Mouse (Mus musculus): ENCODE results near the gene Tsen34.

Tsen34 gene

DNA sequence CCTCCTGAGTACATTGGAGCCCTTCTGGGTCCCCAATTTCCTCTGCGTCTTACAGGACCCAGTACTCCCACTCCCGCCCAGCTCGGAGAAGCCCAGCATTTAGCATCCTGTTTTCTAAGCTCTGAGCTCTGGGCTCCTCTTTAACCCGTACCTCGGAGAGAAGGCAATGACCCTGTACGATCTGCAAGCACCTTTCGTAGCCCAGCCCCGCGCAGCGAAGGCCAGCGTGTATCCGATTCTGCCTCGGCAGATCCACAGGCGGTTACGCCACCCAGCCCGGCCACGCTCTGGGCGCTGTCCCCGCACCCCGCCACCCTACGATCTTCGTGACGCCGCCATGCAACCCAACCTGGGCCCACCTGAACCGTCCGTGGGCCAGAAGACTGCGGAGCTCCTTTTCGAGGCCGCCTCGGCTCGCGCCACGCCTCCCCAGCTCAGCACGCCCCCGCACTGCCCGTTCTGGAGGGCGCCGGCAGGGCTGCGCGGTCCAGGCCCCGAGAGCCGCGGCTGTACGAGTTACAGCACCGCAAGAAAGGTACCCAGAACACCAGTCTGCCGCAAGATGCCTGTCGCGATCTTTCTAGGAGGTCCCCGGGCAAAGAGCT, at the start of gene Tsen34:
Gene Tsen34 (plus strand): TSS at position 482 of the 605 bp plus-strand sequence.
- DNase-seq (ENCODE audit: low read depth), result no peak

DNA sequence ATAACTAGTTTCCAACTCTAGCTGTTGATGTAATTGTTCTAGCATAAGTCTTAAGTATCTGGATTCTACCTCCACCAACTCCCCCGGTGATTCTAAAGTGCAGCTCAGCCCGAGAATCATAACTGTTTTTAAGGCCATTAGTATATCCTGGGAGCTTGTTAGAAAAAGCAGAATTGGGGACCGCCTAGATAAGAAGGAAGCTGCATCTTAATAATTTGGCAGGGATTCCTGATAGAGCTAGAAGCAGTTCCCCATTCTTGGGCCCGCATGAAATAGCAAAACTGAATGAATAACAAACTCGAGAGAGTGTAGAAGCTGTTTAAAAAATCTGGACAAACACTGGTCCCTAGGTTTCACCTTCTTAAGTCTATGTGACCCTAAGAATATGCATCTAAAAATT, 49.3 kb upstream of the Tsen34 start:
- DNase-seq (ENCODE audit: low read depth), result no peak

DNA sequence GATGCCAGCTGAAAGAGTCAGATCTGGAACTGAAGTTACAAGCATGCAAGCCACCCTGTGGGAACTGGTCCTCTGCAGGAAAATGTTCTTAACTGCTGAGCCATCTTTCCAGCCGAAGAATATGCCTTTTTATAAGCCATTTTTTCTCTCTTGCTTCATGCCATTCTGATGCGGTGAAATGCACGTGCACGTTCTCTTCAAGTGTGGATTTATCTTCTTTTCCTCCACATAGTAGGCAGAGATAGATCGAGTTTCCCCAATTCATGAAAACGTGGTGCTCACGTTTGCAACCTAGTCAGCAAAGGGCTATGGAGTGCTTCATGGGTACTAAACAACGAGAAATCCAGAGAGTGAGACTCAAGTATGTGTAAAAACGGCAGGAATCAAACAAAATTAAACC, 48.8 kb upstream of the Tsen34 start:
- no peak for DNase-seq (ENCODE audit: low read depth)

DNA sequence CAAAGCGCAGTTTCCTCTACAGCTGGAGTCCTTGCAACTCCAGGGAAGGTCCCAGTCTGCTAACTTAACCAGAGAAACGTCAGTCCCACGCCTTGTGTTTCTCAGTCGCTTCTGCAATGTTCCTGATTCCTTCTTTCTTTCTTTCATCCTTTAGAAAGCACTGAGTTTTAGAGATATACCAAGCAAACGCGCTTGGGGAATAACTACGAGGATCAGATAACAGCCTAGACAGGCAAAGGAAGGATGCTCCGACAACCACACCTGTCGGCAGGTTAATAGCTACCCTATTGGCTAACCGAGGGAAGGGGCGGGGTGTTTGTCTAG, 48.4 kb upstream of the Tsen34 start:
- DNase-seq (ENCODE audit: low read depth), result no peak

DNA sequence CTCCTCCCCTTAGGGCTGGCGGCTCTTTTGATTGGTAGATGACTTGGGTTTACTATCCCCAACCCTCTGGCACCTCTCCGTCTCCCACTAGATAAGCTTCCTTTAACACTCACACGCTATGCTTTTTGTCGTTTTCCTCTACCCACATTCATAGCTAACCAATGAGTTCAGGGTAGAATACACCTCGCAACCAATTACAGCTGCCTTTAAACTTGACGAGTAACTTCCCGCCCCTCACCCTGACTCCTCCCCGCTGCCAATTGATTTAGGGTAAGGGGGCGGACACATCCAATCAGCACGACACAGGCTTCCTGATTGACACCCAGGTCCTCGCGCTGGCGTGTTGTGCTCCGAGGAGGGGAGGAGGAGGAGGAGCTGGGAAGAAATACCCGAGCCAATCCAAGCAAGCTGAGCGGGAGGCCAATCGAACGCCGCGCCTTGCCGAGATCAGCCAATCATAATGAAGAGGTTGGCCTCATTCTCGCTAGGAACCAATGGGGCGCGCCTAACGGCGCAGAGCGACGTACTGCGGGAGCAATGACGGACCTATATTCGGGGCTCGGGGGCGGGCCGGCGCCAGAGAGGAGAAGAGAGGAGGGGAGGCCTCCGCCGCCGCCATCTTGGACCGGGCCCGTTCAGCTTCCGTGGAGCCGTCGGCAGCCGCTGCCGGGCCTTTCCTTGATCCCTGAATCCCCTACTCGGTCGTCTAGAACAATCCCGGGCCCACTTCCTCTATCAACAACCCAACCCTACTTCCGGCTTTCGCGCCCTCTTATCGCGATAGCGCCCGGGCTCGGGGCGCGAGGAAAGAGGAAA, 47.8 kb upstream of the Tsen34 start, which contains the start of gene Cnot3:
Gene Cnot3 (plus strand): TSS at position 597 of the 816 bp plus-strand sequence.
- DNase-seq (ENCODE audit: low read depth), result peak; percentile 99

DNA sequence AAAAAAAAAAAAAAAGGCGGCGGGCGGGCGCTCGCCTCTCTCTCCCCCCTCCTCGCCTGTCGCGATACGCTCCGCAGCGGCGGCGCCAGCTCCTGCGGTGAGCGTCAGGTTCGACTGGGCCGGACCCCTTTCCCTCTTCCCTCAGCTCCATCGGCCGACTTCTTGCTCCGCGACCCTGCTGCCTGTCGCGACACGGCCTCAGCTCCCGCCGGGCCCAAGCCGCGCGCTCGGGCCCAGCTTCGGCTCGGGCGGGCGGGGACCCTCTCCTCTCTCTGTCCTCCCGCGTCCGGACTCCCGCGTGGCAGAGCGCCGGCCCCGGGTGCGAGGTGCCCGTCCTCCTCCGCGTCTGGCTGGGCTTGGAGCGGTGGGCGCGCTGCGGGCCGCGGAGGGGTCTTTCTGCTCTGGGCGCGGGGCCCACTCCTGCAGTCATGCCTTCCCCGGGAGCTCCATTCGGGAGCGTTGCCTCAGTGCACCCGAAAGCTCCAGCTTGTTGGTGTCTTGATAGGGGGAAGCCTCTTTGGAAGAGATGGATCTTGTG, 47.1 kb upstream of the Tsen34 start:
- DNase-seq (ENCODE audit: low read depth), result no peak

DNA sequence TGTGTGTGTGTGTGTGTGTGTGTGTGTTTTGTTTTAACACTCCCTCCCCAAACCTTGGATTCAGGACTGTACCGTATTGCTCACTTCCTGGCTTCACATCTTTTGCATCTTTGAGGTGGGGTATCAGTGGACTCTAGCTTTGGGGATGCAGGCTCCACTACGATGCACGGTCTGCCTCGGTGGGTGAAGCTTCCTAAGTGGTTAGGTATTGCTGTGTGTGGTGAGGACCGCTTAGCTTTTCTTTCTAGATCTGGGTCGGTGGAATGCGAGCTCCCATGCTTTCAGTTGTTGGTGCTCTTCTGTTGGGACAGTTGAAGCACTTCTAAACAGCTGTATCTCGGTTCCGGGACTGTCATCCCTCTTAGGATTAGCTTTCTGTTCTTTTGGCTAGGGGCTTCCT, 46.5 kb upstream of the Tsen34 start:
- DNase-seq (ENCODE audit: low read depth), result peak; percentile 33

DNA sequence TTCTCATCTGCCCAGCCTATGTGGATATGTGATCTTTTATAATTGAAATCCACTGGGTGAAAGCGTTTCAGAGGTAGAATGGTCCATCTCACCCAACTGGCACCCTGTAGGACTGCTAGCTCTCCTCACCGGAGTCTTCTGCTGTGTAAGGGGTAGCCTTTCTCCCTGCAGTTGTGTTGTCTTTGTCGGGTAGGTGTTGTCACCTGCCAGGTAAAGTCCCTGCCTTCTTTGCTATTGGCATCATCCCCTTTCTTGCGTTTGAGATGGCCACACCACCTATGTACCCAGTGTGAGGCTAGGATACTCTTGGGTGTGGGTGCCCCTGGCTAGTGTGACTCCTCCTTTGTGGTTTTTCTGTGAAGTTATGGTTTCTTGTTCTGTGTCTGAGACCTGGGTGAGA, 46.0 kb upstream of the Tsen34 start:
- no peak for DNase-seq (ENCODE audit: low read depth)

DNA sequence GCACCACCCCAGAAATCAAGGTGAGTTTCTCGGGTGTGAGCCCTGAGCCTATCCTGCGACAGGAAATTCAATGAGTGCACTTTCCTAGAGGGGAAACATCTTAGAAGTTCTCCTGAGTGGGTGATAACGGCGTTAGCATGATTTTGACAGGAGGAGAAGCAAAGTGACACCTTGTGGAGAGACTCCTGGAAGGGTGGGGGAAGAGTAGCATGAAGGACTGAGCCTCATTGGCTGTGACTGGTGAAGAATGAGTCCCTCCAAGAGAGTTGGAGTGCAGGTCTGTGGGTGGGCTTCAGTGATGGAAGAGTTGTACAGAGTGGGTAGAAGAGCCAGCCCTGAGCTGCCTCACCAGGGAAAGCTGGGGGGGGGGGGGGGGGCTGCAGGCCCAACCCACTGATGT, 35.7 kb upstream of the Tsen34 start:
- no peak for DNase-seq (ENCODE audit: low read depth)

DNA sequence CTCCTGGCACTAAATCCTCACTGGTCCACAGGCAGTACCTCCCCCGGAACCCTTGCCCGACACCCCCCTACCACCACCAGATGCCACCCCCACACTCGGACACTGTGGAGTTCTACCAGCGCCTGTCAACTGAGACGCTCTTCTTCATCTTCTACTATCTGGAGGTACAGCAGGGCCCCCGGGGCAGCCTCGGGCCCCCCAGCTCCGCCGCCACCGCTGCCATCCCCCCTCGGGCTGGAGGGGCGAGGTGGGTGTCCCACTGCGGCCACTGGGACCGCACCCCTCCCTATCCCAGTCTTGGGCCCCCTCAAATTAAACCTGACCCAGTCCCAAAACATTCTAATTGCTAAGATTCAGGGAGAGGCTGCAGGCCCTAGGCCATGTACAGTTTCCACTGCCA, 34.1 kb upstream of the Tsen34 start:
- no peak for DNase-seq (ENCODE audit: low read depth)

DNA sequence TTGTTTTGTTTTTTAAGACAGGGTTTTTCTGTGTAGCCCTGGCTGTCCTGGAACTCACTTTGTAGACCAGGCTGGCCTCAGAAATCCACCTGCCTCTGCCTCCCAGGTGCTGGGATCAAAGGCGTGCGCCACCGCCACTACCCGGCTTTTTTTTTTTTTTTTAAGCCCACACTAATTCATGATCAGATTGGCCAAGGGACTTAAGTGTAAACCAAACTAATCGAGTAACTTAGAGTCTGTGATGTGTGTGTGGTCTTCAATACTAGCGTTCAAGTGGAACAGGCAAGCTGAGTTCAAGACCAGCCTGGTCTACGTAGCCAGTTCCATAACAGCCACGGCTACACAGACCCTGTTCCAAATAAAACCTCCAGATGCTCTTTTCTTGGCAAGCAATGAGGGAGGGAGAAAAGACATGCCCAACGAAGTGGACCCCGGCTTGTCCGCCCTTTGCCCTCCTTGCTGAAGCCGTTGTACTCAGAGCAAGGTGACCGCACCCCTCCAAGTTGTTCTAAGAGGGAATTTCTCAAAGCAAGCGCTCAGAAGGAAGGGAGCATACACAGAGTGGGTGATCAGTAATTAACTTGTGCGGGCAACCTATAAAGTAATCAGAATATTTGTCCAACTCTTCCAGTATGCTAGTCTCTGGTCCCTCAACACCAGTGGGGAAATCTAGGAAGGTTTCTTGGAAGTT, 28.0 kb upstream of the Tsen34 start:
- peak; percentile 41 for DNase-seq (ENCODE audit: low read depth)

DNA sequence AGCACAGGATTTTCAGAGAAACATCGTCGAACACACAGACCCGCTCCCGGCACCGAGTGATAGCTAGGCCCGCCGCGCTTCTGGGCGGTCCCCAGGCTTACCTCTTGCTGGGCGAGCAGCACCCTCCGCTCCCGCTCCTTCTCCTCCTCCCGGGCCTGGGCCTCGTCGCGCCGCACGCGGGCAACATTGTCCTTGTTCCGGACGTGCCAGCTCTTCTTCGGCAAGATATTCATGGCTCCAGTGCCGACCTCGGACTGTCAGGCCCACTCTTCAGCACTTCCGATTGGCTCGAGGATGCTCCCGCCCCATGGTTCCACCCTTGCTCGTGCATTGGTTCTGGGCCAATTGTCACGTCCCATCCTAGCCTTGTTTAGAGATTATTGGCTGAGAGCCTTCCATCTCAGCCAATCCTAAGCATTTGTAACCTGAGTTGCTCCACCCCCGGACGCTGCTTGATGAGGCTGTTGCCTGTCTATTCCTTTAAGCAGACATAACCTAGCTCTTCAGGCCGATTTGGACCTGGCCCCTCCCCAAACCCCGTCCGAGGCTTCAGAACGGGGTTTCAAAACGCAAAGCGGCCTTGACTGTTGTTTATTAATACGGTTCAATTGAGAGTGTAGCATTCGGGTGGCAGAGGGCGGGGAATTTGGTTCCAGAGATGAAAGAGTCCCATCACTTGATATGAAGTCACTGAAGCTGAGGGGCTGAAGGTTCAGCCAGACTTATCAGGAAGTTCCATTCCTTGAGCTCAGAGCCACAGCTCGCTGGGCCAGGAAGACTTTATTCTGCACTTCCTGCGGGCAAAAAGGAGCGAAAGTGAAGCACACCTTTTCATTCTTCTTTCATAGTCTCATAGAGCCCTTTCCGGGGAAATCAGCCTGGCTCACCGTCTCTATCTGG, 27.2 kb upstream of the Tsen34 start, which contains the start of gene Leng1:
Gene Leng1 (minus strand): TSS at position 626 of the 900 bp plus-strand sequence.
- DNase-seq (ENCODE audit: low read depth), result peak; percentile 100

DNA sequence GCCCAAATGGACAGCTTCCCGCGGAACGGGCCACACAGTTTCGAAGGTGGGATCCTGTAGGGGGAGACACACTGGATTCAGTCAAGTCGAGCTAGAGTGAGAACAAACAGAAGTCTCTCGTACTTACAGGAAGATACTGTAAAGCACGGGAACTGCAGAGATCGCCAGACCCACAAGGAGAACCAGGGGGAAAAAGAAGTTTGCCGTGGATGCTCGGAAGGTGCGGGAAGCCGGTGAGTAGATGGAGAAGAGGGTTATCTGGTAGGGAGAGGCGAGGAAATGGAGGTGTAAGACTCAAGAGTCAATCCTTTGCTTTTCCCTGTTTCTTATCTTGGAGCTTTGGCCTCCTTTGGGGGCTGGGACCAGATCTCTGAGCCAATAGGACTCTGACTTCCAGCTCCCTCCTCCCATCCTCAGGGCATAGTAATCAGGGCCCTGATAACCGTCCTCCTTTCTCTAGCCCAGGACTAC, 25.7 kb upstream of the Tsen34 start:
- DNase-seq (ENCODE audit: low read depth), result no peak

DNA sequence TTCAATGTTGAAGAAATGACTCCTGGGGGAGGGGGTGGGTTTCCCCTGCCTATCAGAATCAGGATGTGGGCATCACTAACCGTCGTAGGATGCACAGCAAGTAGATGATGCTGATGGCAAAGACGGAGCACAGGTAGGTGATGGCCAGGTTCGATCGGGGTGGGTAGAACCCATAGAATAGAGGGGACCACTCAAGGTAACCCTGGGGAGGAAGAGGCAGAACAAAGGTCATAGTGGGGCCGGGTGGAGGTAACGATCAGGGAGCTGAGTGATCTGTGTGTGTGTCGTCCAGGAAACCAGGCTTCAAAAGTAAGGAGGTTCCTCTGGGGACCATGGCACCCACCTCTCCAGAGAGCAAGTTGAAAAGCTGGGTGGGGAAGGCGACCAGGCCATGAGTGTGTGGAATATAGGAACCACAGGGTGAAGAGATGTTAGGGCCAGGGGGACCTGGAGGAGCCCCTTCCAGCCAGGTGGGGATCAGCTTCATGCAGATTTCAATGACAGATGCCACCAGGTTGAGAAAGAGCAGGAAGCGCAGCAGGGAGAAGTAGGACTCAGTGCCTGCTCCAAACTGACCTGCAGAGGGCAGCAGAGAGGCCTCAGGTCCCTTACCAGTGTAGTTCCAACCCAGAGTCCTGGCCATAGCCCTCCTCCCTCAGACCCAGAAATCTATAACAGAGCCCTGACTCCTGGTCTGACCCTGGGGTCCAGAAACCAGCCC, 18.0 kb upstream of the Tsen34 start:
- peak; percentile 91 for DNase-seq (ENCODE audit: low read depth)

DNA sequence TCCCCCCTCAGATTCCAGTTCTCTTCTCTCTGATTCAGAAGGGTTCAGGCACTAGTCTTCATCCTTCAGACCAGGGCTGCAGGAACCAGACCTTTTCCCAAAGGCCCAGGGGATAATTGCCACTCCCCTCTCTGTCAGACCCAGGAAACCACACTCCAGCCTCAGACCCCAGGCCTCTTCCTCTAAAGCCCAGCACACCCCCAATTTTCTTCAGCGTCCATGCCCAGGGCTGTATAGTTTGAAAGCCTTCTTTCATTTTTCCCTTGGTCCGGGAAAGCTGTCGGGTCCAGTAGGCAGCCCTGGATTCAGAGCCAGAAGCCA, 17.5 kb upstream of the Tsen34 start:
- DNase-seq (ENCODE audit: low read depth), result no peak

DNA sequence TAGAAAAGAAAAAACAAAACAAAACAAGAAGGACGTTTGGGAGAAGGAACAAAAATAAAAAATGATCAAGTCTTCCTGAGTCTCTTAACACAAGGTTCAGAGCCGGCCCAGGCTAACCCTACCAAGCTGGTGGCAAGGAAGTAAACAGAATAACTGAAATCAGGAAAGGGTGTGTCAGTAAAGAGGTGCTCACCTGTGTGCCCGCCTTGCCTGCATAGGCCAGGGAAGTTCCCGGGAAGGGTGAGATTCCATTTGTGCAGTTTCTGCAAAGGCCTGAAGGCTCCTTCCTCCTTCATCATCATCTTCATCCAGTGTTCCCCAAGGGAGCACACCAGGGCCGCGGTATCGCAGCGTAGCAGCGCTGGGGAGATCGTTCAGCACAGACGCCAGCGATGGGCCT, 16.3 kb upstream of the Tsen34 start:
- DNase-seq (ENCODE audit: low read depth), result no peak

DNA sequence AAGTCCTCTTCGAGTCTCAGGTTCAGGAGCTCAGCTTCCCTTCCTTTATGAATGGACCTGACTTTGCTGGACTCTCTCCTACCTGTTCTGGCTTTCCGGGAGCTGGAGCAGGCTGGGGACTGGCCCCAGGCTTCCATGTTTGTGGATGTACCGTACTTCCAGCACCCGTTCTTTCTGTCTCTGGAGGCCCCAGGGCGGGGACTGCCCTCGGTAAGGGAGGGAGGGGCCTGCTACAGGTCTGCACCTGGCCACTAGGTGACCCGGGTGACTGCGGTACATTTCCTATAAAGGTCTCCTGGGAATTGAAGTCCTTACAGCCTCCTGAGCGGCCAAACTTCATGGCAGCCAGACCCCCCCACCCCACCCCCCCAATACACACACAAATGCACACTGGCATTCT, 15.3 kb upstream of the Tsen34 start, which contains the start of gene Tmc4:
Gene Tmc4 (minus strand): TSS at position 212 of the 400 bp plus-strand sequence.
- DNase-seq (ENCODE audit: low read depth), result no peak

DNA sequence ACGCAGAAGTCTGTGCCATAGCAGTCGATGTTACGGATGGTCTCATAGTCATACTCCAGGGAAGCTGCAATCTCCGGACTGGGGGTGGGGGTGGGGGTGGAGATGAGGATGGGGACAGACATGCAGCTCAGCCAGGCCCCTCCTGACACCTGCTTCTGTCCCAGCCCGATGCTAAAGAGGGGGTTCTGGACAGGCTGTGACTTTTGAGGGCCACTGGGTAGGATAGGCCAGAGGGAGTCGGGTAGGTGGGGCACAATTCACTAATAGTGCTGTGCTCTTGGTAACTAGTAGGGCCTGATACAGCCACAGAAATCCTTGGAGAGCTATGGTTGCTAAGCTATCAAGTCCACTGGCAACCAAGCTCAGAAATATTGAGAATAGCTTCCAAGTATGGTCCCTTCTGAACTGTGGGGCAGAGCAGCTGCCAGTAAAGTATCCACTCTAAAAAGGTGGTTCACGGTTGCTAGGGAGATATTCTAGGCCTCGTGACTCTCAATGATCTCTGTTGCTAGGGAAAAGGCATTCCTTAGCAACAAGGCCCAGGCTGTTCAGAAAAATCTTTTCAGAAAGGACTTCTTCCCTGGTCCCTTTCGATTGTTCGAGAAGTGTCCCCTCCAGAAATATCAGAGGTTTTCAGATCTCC, 8.6 kb upstream of the Tsen34 start:
- DNase-seq (ENCODE audit: low read depth), result no peak

DNA sequence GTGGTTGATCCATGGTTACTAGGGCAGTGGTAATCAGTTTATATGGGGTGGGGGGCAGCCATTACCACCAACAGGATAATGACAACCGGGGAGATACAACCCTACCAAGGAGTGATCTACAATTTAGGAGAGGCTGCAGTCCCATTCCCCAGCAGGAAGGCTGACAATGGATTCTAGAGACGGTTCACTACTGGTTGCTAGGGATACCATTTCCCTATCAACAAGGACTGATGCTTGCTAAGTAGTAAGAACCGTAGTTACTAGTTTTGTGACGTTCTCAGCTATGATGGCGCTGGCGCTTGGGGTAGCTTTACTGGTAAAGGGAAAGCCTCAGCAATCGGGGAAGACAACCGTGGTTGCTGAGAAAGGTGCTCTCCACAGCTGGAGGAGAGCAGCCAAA, 8.0 kb upstream of the Tsen34 start:
- no peak for DNase-seq (ENCODE audit: low read depth)

DNA sequence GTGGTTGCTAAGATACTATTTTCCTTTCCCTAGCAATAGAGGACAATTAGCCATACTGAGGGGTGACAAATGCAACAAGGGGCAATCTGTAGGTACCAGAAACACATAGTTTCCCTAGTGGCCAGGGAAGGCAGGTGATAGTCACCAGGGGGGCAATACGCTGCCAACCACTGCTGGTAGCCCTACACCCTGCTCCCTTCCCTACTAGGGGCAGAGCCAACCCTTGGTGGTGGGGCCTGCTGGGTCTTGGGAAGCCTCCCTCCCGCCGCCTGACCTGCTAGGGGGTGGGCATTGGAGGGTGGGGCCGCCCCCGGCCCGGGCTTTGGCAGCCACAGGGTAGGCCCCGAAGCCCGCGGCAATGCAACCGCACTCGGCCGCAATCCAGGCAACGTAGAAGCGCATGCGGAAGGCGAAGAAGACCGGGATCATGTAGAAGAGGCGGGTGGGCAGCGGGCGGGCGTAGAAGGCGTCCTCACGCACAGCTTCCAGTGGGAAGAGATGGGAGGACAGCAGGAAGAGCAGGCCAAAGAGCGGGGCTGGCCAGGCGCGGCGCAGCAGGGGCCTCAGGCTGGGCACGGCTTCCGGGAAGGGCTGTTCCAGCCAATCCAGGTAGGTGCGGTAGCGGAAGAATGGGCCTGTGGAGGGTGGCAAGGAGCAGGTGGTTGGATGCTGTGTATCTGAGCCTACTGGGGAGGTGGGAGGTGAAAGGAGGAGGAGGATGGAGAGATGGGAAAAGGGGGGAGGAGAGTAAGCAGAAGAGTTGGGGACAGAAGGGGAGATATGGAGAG, 7.1 kb upstream of the Tsen34 start:
- DNase-seq (ENCODE audit: low read depth), result no peak

All from NIH3T3 (cell line).